Mouse (Mus musculus): ENCODE data around the gene Ackr3.

The Ackr3 gene

DNA sequence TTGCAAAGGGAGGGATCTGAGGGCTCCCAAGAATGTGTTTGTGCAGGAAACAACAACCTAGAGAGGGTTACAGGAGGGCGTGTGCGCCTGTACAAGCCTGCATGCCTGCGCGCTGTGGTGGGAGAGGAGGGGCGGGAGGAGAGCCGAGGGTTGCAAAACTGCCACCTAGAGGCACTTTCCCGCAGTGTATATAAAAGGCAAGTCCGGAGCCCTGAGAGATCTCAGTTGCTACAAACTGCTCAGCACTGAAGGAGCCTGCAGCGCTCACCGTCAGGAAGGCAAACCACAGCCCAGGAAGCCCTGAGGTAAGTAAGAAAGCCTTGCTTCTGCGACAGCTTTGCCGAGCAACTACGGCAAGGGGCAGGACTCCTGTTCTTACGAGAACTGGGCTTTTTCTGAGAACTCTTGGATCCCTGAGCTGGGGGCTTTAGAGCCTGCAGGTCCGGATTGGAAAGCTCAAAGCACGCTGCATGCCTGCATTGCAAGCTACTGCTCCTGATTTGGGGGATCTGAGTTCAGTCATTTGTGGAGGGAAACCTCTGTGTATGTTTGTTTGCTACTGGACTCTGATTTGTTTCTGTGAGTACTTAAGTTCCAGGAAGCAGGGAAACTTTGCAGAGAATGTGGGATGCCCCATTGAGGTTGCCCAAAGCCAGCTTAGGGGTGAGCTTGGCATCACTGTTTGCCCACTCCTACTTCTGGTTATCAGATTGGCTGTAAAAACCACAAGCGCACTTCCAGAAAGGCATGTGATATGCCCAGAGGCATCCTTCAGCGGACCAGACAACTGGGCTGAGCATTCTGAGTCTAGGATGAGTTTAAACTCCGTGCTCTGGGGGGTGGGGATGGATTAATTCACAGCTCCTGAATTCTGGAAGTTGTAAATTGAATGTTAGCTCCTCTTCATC lies at the start of gene Ackr3:
Ackr3 (plus strand) TSS at position 198 of the 908 bp plus-strand sequence.
- DNase-seq (ENCODE audit: low spot score in 2 of 2) = peak; percentile 66 to 74

DNA sequence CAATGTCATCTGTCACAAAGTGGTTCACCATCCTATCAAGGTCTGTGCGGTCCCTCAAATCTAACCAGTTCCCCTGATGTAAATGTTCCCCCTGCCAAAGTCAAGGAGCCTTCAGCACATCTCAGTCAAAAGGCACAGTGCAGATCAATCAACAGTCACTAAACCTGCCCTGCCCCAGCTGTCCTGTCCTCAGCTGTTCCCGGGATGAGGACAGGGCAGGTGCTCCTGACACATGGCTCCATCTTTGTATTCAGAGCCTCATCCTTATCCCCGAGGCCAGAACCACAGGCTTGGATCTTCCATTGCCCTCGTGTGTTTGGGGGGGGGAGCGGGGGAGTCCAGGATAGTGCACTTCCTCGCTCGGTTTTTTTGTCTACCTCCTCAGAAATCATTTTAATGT lies 47.2 kb upstream of the Ackr3 start:
- DNase-seq (ENCODE audit: low spot score in 2 of 2) = no peak

DNA sequence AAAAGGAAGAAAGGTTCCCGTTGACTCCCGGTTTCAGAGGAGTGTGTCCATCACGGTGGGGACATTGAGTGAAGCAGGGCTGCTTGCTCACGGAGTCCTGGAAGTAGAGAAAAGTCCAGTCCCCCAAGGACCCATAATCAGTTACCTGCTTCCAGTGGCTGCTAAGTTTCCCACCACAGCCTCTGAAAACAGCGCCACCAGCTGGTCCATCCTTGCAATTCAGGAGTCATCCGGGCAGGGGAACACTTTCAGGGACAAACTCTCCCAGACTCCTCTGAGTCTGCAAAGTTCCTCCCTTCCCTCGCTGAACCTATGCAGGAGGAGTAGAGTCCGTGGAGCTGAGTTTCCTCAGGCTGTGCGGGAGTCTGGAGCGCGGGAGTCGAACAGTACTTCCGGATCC lies 43.9 kb upstream of the Ackr3 start:
- DNase-seq (ENCODE audit: low spot score in 2 of 2) = no peak

DNA sequence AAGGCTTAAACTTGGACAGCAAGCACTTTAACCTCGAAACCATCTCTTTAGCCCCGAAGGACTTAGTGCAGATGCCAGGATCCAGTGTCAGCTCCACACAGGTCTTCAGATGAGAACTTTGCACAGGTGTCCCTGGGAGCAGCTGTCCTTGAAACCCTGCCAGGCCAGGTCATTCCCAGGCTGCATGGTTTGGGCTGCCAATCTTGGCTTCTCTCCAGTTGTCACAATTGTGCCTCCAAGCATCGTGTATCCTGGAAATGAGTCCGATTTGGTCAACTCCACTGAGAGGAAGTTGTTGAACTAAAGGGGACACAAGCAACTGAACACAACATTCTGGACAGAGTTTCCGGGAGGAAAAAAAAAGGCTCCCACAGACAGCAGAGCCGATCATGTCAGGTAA lies 42.2 kb upstream of the Ackr3 start:
- no peak for DNase-seq (ENCODE audit: low spot score in 2 of 2)

DNA sequence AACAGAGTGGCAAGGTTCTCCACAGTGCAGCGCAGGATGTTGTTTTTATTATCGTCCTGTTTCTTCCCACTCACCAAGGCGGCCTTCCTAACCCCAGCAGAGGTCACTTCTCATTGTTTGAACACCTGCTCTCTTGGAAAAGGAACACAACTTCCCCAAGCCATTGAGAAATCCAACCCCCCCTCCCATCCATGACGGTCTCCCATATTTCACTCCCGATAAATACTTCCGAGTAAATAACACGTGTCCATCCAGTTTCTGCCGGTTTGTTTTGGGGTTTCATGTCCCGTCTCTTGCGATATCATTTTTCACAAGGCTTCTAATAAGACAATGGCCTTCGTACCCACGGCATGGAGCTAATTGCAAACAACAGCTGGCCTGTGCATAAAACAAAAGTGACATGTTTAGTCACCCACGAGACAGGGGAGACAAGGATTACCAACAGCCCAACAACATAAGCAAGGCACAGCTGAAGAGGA lies 41.4 kb upstream of the Ackr3 start:
- no peak for DNase-seq (ENCODE audit: low spot score in 2 of 2)

DNA sequence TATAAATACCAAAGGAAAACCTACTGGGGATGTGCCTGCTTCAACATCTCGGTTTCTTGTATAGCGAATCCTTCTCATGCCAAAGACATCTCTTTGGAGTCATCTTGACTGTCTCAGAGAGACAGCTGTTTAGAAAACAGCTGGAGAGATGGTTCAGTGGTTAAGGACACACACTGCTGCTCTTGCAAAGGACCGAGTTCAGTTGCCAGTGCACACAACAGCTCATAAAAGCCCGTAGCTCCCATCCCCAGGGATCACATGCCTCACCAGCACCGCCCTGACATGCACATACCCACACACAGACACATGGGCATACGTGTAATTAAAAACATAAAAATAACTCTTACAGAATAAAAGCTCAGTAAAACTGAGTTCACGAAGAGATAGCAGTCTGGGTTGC lies 40.6 kb upstream of the Ackr3 start:
- DNase-seq (ENCODE audit: low spot score in 2 of 2) = no peak

DNA sequence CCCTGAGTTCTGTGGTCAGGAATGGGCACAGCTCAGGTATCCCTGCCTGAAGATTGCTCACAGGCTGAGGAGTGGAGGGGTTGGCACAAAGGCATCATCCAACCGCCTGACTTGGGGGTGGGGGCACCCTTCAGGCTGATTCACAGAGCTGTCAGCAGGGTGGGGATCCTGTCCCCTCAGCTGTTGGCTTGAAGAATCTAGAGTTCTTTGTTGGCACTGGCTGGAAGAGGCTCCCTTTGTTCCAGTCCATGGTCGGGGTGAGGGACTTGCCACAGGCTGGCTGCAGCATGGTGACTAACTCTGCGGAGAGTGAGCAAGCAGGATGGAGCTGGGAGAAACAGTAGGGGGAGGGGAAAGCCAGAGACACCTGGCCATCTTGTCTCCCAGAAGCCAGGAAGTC lies 39.5 kb upstream of the Ackr3 start:
- DNase-seq (ENCODE audit: low spot score in 2 of 2) = no peak

DNA sequence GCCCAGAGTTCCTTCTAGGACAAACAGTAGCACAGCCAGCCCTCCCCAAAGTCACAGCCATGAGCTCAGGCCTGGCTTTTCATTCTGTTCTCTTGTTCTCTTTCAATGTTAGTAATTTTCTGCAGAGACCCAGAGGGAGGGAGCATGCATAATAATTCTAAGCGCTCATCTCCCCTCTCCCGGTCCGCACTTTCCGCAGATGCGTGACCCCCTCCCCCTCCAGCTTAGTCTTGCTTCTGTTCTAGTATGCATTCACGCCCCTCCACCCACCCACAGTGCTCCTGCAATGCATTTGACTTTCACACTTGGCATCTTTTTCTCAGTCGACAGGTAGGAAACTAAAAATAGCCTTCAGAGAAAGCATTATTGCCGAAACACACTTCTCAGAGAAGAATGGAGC lies 29.4 kb upstream of the Ackr3 start:
- DNase-seq (ENCODE audit: low spot score in 2 of 2) = no peak

DNA sequence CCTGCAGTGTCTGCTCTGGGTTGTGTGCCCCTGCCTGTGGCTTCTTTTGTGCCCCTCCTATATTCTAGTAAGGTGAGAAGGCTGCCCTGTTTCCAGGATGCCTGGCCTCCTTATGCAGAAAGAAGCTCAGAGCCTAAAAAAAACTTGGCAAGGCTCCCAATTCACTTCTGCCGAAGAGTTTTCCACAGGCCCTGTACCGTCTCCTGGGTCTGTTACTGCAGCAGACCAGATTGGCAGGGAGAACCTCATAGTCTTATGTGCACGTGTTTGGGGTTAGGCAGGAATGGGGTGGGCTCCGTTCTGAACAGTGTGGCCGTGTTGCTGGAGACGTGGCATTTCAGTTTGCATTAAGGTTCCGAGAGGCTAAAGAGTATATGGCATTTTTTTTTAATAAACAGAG lies 27.6 kb upstream of the Ackr3 start:
- no peak for DNase-seq (ENCODE audit: low spot score in 2 of 2)

DNA sequence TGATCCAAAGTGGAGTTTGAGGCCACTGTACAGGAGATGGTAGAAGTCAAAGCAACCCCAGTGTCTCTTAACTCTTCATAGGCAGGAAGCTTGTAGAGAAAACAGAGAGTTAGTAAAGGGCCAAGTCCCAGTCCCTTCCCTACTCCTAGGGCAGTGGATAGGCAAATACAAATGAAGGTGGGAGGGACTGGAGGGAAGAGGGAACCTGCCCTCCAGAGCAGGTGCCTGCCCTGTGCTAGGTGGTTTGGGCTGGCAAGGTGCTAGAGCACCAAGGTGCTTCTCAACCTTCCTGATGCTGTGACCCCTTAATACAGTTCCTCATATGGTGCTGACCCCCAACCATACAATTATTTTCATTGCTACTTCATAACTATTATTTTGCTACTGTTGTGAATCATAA lies 26.2 kb upstream of the Ackr3 start:
- DNase-seq (ENCODE audit: low spot score in 2 of 2) = no peak

DNA sequence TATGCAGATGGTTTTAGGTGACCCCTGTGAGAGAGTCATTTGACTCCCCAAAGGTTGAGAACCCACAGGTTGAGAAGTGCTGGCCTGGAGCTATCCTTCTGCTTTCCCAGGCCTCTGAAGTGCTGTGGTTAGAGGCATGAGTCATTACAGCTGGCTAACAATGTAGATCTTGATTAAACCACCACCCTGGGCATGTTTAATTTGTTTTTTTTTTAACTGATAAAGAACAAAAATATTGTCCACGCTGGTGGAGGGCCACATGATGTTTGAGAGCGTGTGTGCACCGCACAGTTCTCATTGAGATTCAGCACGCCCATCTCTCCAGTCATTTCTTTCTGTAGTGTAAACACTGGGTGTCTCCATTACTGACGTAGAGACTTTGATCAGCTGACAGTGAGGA lies 25.8 kb upstream of the Ackr3 start:
- DNase-seq (ENCODE audit: low spot score in 2 of 2) = no peak

DNA sequence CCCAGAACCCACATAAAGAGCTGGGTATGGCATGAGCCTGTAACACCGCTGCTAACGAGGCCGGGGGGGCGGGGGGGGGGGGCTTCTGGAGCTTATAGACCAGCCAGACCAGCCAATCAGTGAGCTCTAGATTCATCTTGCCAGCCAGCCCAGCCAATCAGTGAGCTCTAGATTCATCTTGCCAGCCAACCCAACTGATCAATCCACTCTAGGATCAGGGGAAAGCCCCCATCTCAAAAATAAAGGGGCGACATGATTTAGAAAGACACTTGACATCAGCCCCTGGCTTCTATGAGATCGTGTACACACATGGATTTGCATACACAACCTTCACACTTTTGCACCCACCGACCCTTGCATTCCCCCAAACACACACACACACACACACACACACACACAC lies 23.3 kb upstream of the Ackr3 start:
- no peak for DNase-seq (ENCODE audit: low spot score in 2 of 2)

DNA sequence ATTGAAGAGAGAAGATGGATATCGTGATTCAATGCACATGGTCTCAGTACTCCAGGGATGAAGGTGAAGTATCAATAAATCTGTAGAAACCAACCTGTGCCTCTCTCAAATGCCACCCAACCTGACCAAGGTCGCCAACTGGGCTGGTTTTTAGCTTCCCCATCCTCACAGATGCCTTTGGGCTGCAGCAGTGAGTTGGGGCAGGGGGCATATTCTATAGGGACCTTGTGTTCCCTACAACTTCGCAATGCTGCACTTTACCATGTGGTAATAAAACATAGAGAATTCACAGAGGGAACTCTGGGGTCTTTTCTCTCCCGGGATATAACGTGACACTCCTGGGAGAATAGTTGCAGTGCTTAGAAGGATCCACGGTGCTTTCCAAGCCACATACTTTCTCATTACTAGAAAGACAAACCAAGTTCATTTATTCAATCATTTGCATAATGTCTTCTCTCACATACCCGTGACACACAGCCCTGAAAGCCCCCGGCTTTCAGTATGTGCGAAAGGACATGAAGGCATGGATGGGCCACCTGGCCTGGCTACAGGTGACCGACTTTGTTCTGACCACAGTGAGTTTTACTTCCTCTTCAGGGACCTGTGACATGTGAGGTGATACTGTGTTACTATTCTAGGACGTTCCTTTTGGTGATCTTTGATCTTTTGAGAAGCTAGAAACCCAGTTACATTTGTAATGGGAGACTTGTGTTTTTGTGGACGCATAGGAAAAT lies 22.6 kb upstream of the Ackr3 start:
- DNase-seq (ENCODE audit: low spot score in 2 of 2) = no peak

DNA sequence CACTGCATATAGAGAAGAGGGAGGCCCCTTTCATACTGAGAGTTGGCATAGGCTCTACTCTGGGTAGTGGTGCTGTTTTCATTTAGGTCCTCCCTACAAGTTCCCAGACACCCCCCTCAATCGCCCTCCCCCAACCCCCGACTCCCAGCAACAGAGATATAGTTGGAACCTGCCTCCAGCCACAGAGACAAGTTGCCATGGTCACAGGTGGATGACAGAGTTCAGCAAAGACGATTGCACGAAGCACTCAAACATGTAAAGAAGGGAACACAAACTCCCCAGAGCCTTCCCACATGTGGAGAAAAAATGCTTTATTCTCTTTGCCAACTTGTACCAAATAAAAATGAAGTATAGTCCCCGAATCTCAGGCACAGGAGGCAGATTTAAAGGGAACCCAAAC lies 21.3 kb upstream of the Ackr3 start:
- no peak for DNase-seq (ENCODE audit: low spot score in 2 of 2)

DNA sequence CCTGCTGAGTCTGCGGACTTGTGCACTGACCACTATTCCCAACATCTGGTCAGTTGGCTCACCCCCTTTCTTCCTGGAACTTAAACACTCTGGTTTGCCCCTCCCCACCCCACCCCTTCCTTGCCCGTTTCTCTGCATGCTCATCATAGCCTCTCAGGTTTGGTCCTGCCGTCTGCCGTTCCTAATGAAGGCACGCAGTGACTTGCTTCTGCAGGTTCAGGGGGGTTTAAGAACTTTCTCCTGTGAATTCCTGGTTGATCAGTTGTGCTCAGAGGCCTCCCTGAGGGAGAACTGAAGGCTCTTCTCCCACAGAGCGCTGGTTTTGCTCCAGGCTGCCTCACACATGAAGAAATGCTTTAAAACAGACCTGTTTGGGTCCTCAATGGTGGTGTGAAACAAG lies 20.2 kb upstream of the Ackr3 start:
- DNase-seq (ENCODE audit: low spot score in 2 of 2) = no peak

DNA sequence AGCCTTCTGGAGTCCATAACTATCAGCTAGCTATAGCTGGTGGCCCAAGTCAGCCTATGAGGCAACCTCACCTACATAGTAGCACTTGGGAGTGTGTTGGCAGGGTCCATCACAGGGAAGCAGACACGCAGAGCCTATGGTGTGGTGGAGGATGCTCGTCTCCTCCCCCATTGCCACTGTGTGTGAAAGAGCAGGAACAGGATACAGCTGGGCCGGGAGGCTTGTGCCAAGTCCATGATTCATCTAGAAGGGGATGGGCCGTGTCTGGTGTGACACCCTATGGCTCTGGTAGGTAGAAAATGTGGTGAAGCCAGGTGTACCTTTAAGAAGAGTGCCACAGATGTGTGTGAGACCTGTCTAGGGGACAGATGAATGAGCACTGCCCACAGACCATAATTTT lies 17.6 kb upstream of the Ackr3 start:
- DNase-seq (ENCODE audit: low spot score in 2 of 2) = no peak

DNA sequence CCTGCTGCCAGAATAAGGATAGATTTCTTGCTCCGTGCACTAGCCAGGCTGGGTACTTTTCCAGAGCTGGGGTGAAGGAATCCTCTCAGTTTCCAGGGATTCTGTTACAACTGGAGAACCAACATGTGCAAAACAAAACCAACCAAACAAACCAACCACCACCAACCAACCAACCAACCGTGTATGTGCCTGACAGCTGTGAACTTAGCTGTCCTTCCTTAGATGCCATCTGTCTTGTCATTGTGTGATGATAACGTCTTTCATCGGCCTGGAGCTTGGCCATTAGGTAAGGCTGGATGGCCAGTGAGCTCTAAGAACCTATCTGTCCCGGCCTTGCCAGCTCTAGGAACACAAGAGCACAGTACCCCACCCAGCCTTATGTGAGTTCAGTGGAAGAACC lies 16.9 kb upstream of the Ackr3 start:
- DNase-seq (ENCODE audit: low spot score in 2 of 2) = no peak

DNA sequence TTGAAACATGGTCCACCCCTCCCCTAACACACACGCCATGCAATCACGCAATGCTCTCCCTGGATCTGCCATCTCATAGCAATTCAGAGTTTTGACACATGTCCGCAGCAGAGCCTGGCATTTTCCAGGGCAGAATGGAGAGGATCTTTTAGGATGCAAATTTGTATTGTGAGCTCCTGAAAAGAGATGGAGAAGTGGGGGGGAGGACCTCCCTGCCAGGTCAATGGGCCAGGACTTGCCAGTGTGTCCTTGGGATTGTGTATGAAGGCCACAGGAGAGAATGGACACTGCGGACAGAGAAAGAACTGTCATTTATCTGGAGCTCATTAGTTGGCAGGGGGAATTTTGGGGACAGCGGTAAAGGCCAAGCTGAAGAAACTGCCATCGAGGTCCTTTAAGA lies 14.7 kb upstream of the Ackr3 start:
- no peak for DNase-seq (ENCODE audit: low spot score in 2 of 2)

DNA sequence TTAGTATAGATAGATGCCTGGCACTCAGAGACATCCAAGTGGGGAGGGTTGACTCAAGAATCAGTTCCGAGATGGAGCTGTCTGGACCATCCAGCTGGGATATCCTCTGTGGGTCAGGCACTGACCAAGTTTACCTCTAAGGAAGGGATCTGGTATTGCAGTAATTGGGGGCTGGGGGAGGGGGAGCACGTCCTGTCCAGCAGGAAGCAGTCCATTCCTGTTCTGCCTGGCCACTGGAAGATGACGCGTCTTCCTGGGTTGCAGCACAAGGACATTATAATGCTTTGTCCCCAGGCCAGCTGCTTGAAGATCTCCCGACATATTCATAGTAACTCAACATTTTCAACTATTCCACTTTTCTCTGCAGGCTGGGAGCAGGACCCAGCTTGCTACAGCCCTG lies 2.5 kb upstream of the Ackr3 start:
- DNase-seq (ENCODE audit: low spot score in 2 of 2) = no peak

DNA sequence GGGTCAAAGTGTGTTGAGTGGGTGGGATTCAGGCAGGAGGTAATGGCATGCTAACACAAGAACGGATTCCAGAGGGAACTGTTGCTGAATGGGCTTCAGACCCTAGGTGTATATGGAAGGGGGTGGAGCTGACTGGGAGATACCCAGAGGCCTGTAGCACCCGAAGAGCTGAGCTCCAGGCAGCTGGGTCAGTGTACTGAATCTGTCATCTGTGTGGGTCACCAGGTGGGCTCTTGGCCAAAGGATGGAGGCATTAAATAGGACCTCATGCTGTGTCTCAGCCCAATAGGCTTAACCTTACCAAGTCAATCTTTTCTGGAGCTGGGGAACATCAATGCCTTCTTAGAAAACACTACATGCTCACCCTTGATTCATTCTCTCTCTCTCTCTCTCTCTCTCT lies 2.1 kb upstream of the Ackr3 start:
- no peak for DNase-seq (ENCODE audit: low spot score in 2 of 2)

DNA sequence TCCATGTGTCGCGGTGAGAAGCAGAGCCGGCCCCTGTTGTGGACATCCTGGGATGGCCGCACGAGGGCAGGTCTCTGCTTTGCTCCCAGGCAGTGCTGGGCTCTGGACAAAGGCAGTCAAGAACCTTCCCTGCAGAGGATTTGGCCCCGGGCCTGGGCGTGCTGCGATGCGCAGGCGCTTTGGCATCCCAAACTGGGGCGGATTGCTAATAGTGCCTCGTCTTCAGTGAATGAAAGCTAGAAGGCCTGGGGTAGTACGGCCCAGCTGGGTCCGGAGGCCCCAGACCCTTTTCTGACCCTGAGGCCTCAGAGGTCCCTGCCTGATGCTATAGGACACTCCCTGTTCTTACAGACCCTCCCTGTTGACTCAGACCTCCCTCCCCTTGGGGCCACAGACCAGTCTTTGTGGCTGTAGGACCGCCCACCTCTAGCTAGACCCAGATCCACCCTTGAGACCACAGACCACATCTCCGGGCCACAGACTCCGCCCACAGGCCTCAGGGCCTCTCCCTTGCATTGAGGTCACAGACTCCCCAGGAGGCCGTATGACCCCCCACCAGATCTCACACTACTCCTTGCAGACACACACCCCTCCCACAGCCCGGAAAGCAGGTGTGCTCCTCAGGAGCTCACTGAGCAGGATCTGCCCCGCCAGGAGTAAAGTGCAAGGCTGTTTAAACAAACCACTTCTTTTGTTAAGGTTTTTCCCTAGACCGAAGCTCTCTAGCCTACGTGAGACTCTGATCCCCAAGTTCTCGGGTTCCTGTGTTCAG lies 1.4 kb upstream of the Ackr3 start:
- peak in 1 of 2 experiments; percentile 26 for DNase-seq (ENCODE audit: low spot score in 2 of 2)

DNA sequence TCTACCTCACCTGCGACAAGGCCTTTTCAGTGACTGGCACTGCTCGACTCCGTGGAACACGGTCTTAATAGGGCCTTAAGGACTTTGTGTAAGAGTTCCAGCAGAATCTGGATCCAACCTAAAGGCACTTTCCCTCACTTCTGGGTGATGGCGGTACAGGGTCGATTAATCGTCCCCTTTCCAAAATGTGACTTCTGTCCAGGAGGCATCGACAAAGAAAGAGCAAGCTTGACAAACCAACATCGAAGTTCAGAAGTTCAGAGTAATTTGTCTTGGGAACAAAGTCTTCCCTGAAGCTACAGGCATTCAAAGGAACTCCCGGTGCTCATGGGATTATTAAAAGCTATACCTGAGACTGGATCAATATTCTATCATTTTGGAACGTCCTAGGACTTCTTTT lies 439 bp upstream of the Ackr3 start:
- DNase-seq (ENCODE audit: low spot score in 2 of 2) = no peak

Measured in frontal cortex, postnatal 25 days (tissue).